Mouse (Mus musculus): ENCODE measurements around the gene Ctnnd2. TPM values are rescaled to one million over a fixed set of nuclear protein-coding genes. Genes with fewer than 3 reads are reported as not detected.

The Ctnnd2 gene
- polyA plus RNA-seq, 1 experiment, result 0.02 TPM

DNA sequence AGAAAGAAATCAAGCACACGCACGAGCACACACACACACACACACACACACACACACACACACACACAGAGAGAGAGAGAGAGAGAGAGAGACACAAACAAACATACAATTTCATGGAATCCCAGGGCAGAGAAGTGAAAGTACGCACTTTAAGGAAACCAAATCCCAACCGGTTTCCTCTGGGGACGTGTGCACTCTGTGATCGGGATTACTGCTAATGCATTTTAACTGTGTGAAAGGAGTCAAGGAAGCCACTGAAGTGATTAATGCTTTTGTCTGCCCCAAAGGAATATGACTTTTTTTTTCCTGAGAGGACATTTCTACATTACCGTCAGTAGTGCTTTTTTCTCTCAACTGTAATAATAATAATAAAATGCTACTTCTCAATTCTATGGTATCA is 443.1 kb downstream of the Ctnnd2 start:
- no peak overlapping the region for H3ac ChIP-seq (ENCODE audit: control insufficient read depth, insufficient read length)

DNA sequence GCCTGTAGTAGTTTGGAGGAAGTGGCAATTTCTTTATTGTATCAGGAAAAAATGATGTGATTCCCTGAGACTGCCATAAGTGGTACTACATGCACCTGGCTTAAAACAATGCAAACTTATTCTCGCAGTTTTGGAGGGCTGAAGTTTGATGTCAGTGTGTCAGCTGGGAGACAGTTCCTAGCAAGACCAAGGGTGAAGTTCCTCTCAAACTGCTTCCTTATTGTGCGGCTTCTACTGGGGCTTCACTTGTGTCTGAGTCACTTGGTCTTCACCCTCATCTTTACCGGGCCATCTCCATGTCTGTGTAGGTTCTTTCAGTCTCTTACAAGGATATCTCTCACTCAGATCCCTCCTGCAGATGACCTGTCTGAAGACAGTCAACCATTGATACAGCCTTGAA is 444.5 kb downstream of the Ctnnd2 start:
- Histone ChIP-seq H3K27me3 (ENCODE audit: control insufficient read depth, insufficient read depth, insufficient read length) (no peaks in the 10 kb centered on the region), H3K79me2 (ENCODE audit: control insufficient read depth, insufficient read depth) (no peaks in the 10 kb centered on the region), H3K36me3 (ENCODE audit: control insufficient read depth, insufficient read depth) (no peaks in the 10 kb centered on the region), H3K4me3 (no peak overlapping the region), H3ac (ENCODE audit: control insufficient read depth, insufficient read length) (no peak overlapping the region), H3K4me2 (ENCODE audit: low read depth) (no peak overlapping the region)
- TF ChIP-seq USF1 (IDR thresholded peaks at IDR 0.05; ENCODE audit: low read depth) (no peak), E2F4 (IDR thresholded peaks at IDR 0.05; ENCODE audit: insufficient read depth) (no peak), MYOG (IDR thresholded peaks at IDR 0.05; ENCODE audit: control insufficient read depth in 1 of 3, insufficient read depth in 1 of 3, insufficient read length in 2 of 3, low read depth in 2 of 3) (no peak), POLR2AphosphoS2 (IDR thresholded peaks at IDR 0.05; ENCODE audit: insufficient read length, low read depth) (no peak), POLR2A (IDR thresholded peaks at IDR 0.05; ENCODE audit: insufficient read length, low read depth) (no peak), MAX (IDR thresholded peaks at IDR 0.05; ENCODE audit: low read depth) (no peak), TCF12 (IDR thresholded peaks at IDR 0.05; ENCODE audit: insufficient read depth, poor library complexity, severe bottlenecking) (no peak)

More for the DNA sequence above, 443.1 kb downstream of the Ctnnd2 start:
- Histone ChIP-seq H3K27me3 (ENCODE audit: control insufficient read depth, insufficient read depth, insufficient read length) (no peaks in the 10 kb centered on the region), H3K4me3 (no peak overlapping the region), H3K36me3 (ENCODE audit: control insufficient read depth, insufficient read depth) (no peaks in the 10 kb centered on the region), H3K4me2 (ENCODE audit: low read depth) (no peak overlapping the region), H3K79me2 (ENCODE audit: control insufficient read depth, insufficient read depth) (no peaks in the 10 kb centered on the region)
- TF ChIP-seq TCF12 (IDR thresholded peaks at IDR 0.05; ENCODE audit: insufficient read depth, poor library complexity, severe bottlenecking) (no peak), MYOG (IDR thresholded peaks at IDR 0.05; ENCODE audit: control insufficient read depth in 1 of 3, insufficient read depth in 1 of 3, insufficient read length in 2 of 3, low read depth in 2 of 3) (no peak), USF1 (IDR thresholded peaks at IDR 0.05; ENCODE audit: low read depth) (no peak), POLR2A (IDR thresholded peaks at IDR 0.05; ENCODE audit: insufficient read length, low read depth) (no peak), POLR2AphosphoS2 (IDR thresholded peaks at IDR 0.05; ENCODE audit: insufficient read length, low read depth) (no peak), REST (IDR thresholded peaks at IDR 0.05; ENCODE audit: insufficient read depth, insufficient read length) (no peak), MAX (IDR thresholded peaks at IDR 0.05; ENCODE audit: low read depth) (no peak), TCF3 (IDR thresholded peaks at IDR 0.05; ENCODE audit: insufficient read length, low read depth) (no peak), E2F4 (IDR thresholded peaks at IDR 0.05; ENCODE audit: insufficient read depth) (no peak), CEBPB (IDR thresholded peaks at IDR 0.05; ENCODE audit: insufficient read depth, poor library complexity, severe bottlenecking) (no peak), SRF (IDR thresholded peaks at IDR 0.05; ENCODE audit: control insufficient read depth, insufficient read length, low read depth) (no peak), MYOD1 (IDR thresholded peaks at IDR 0.05; ENCODE audit: control insufficient read depth in 1 of 3, insufficient read length in 2 of 3, low read depth in 2 of 3) (no peak)

DNA sequence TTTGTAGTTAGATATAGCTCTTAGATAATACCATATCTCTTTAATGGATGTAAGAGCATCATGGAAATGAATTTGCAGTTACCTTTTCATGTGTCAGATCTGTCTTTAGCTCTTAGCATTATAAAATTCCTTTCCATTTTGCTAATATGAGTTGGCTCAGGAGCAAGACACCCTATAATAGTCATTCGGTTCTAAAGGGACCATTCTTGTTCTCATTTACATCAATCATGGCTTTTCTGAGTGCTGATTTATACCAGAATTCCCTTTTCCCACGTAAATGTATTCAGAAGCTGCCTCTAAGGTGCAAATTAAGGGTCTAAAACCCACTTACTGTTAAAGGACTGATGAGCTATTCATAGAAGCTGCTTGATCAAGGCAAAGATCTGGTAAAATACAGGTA is 445.5 kb downstream of the Ctnnd2 start:
- TF ChIP-seq TCF12 (IDR thresholded peaks at IDR 0.05; ENCODE audit: insufficient read depth, poor library complexity, severe bottlenecking), result no peak
- TF ChIP-seq USF1 (IDR thresholded peaks at IDR 0.05; ENCODE audit: low read depth), result no peak
- no peak for TF ChIP-seq POLR2AphosphoS2 (IDR thresholded peaks at IDR 0.05; ENCODE audit: insufficient read length, low read depth)
- no peak for TF ChIP-seq MAX (IDR thresholded peaks at IDR 0.05; ENCODE audit: low read depth)
- no peak for TF ChIP-seq MYOG (IDR thresholded peaks at IDR 0.05; ENCODE audit: control insufficient read depth in 1 of 3, insufficient read depth in 1 of 3, insufficient read length in 2 of 3, low read depth in 2 of 3)
- no peaks in the 10 kb centered on the region for H3K27me3 ChIP-seq (ENCODE audit: control insufficient read depth, insufficient read depth, insufficient read length)

DNA sequence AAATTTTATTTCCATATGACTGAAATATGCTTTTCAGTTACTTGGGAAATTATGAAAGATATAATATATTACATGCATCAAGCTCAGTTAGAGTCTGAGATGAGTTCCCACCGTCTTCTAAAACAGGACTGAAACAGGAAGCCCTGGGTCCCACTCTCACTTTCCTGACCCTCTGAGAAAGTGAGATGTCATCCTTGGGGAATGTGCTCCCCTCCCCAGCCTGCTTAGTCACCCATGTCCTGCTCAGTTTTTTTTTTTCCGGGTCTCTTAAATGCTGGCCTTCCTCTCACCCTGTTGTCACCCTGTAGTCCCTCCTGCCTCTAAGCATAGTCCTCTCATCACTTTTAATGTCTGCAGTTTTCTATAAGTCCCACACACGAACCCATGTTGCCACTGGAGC is 456.1 kb downstream of the Ctnnd2 start:
- H3K27me3 ChIP-seq (ENCODE audit: control insufficient read depth, insufficient read depth, insufficient read length), result no peaks in the 10 kb centered on the region
- H3K4me2 ChIP-seq (ENCODE audit: low read depth), result no peak overlapping the region
- H3K79me2 ChIP-seq (ENCODE audit: control insufficient read depth, insufficient read depth), result no peaks in the 10 kb centered on the region
- no peaks in the 10 kb centered on the region for H3K36me3 ChIP-seq (ENCODE audit: control insufficient read depth, insufficient read depth)
- H3ac ChIP-seq (ENCODE audit: control insufficient read depth, insufficient read length), result no peak overlapping the region
- TF ChIP-seq MAX (IDR thresholded peaks at IDR 0.05; ENCODE audit: low read depth), result no peak
- TF ChIP-seq MYOG (IDR thresholded peaks at IDR 0.05; ENCODE audit: control insufficient read depth in 1 of 3, insufficient read depth in 1 of 3, insufficient read length in 2 of 3, low read depth in 2 of 3), result no peak
- no peak for TF ChIP-seq MYOD1 (IDR thresholded peaks at IDR 0.05; ENCODE audit: control insufficient read depth in 1 of 3, insufficient read length in 2 of 3, low read depth in 2 of 3)
- no peak for TF ChIP-seq CEBPB (IDR thresholded peaks at IDR 0.05; ENCODE audit: insufficient read depth, poor library complexity, severe bottlenecking)
- TF ChIP-seq TCF12 (IDR thresholded peaks at IDR 0.05; ENCODE audit: insufficient read depth, poor library complexity, severe bottlenecking), result no peak
- no peak for TF ChIP-seq POLR2A (IDR thresholded peaks at IDR 0.05; ENCODE audit: insufficient read length, low read depth)
- no peak overlapping the region for H3K4me3 ChIP-seq

More for the DNA sequence above, 445.5 kb downstream of the Ctnnd2 start:
- no peaks in the 10 kb centered on the region for H3K79me2 ChIP-seq (ENCODE audit: control insufficient read depth, insufficient read depth)
- H3K36me3 ChIP-seq (ENCODE audit: control insufficient read depth, insufficient read depth), result no peaks in the 10 kb centered on the region
- no peak overlapping the region for H3K4me2 ChIP-seq (ENCODE audit: low read depth)
- no peak overlapping the region for H3K4me3 ChIP-seq
- no peak overlapping the region for H3ac ChIP-seq (ENCODE audit: control insufficient read depth, insufficient read length)

DNA sequence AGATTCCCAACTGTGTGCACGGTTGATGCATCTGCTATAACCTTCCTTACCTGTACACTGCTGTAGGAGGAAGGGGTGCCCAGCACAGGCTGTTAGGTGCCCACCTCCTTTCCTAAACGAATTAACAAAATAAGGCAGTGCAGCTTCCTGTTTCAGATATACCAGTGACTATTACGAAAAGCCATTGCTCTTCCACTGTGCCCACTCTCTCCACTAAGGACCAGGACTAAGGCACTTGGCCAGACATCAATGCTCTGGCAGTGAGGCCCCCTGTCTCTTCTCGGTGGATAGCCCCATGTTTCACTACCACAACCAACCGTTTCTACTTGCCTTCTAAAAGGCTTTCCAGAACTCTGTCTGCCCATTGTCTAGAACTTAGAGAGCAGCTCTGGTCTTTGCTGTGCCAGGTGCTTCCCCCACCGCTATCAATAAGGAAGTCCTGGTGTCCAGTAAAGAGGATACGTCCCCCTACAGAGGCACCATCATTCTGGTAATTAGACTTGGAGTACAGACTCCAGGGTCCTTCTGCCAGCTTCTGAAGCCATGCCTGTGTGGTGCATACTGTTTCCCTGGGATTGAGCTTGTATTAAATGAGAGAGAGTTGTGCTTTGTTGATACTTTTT is 459.8 kb downstream of the Ctnnd2 start:
- TF ChIP-seq REST (IDR thresholded peaks at IDR 0.05; ENCODE audit: insufficient read depth, insufficient read length), result no peak
- no peak for TF ChIP-seq TCF3 (IDR thresholded peaks at IDR 0.05; ENCODE audit: insufficient read length, low read depth)
- TF ChIP-seq MAX (IDR thresholded peaks at IDR 0.05; ENCODE audit: low read depth), result no peak
- no peak for TF ChIP-seq USF1 (IDR thresholded peaks at IDR 0.05; ENCODE audit: low read depth)
- no peak for TF ChIP-seq E2F4 (IDR thresholded peaks at IDR 0.05; ENCODE audit: insufficient read depth)
- Histone ChIP-seq H3K4me3 (no peak overlapping the region), H3ac (ENCODE audit: control insufficient read depth, insufficient read length) (no peak overlapping the region)

More for the DNA sequence above, 459.8 kb downstream of the Ctnnd2 start:
- Histone ChIP-seq H3K36me3 (ENCODE audit: control insufficient read depth, insufficient read depth) (no peaks in the 10 kb centered on the region), H3K4me2 (ENCODE audit: low read depth) (no peak overlapping the region), H3K27me3 (ENCODE audit: control insufficient read depth, insufficient read depth, insufficient read length) (no peaks in the 10 kb centered on the region), H3K79me2 (ENCODE audit: control insufficient read depth, insufficient read depth) (no peaks in the 10 kb centered on the region)
